Mouse (Mus musculus) bone marrow, adult 2 months (tissue): ENCODE data around the gene Nol11.

Experiments
- CTCF ChIP-seq: fragments of 200-500 bp; IDR thresholded peaks from 2 replicates; pipeline ENCODE4 v1.5.1; 2011; ENCODE audit warnings: low read length, control low read depth; ENCODE audit not compliant: control insufficient read depth, insufficient read depth
- POLR2A ChIP-seq: fragments of 200-500 bp; IDR thresholded peaks from 2 replicates; pipeline ENCODE4 v1.6.1; 2011; ENCODE audit warnings: low read depth, mild to moderate bottlenecking, control low read depth, low read length, borderline replicate concordance; ENCODE audit not compliant: control insufficient read depth

DNA sequence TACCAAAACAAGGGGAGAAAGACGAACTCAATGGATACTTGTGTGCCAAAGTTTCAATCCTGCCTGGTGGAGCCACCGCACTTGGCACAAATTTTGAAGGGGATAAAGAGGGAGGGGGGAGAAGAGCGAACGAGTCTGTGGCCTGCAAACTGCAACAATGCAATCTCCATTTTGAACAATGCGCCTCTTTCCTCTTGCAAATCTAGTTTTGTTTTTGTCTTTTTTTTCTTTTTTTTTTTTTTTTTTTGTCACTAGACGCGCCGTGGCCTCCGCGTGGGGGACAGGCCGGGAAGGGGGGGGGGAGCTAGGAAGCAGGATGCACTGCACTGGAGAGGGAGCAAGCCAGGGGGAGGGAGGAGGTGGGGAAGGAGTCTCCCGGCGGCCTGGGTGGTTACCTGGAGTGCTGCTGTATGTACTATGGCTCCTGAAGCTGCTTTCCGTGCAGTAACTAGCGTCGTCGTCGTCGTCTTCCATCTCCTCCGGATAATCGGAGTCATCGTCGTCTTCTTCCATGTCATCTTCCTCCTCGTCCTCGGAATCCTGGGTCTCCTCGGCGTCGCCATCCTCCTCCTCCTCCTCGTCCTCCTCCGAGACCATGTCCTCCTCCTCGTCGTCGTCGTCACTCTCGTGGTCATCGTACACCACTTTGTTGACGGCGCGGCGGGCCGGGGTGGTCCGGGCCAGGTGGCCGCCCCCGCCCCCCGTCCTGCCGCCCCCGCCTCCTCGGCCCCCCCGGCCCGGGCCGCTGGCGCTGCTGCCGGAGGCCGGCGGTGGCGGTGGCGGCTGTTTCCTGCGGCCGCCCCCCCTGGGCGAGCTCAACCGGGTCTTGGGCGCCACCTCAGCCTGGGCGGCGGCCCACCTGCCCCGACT lies 58.1 kb downstream of the Nol11 start:
- peak; percentile 42; the same call in 1 of the 2 replicates for TF ChIP-seq POLR2A
- no peak for TF ChIP-seq CTCF
